Mouse (Mus musculus): Measurements from ENCODE around the gene Slc13a4.

Slc13a4 gene

DNA sequence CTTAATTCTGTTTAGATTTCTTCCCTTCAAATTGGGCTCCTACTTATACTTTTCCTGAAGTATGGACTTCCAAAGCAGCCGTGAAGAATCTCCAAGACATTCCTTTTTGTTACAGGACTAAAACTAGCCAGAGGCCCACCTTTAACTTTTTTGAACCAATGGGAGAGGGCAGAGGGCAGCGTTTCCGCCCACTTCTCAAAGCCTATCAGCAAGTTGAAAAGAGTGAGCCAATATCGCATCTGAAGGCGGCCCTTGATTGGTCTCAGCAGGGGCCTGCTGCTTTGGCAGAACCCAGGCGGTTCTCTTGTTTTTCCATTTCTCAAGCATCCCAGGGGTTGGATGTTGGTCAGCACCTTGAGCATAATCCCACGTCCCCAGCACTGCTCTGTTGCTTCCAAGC is at the start of gene Slc13a4:
TSS of gene Slc13a4 (minus strand) at position 95 of the 400 bp plus-strand sequence.
- no peak for DNase-seq

- DNase-seq: no peak
These were observed 47.4 kb upstream of the Slc13a4 start for GRCm38 (mm10) chr6:35355320-35355719.

DNA sequence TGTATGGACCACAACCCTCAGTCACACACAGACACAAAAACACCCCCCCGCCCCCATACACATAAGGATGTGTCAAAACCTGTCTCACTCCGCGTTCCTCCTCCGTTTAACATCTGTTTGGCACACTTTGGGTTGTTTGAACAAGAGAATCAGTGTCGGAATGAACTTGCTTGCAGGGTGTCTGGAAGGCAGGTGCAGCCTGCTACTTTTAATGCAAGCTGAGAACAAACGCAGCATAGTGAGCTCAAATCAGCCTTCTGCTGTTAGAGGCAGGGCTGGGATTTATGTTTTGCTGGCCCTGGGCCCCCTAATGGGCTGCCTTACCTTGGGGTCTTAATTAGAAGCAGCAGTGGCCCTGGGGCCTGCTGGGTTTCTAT is 46.7 kb upstream of the Slc13a4 start:
- no peak for DNase-seq

DNA sequence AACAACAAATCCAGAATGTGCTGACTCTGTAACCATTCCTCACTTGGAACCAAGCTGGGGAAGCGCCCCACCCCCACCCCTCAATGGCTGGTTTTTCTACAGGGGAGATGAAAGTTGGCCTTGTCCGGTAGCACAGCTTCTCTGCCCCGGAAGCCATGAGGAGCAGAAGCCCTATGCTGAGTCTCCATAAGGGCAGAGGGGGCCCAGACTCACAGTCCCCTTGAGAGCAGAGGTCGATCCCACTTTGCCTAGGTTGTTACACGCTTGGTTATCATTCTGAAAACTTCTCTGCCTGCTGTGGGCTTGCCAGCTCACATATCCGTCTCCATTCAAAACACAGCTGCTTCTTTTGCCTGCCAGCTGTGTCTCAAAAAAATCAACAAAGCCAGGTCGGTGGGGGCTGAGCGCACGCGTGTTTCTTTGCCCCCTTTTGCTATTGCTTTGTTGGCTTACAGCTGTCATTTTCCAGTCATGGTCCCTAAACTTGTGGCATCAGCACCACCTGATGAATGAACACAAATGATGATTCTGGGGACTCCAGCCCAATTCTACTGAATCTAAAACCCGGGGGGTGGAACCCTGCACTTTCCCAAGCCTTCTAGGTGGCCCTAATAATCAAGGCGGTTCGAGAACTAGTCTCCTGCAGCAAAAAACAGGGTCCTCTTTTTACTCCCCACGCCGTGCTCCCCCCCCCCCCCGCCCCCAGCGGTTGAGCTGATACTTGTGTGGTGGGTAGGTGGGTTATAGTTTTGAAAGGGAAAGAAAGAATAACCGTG is 46.1 kb upstream of the Slc13a4 start:
- DNase-seq: peak in 1 of 2 experiments; percentile 33

- no peak for DNase-seq
These were observed 45.5 kb upstream of the Slc13a4 start for GRCm38 (mm10) chr6:35353416-35353815.

DNA sequence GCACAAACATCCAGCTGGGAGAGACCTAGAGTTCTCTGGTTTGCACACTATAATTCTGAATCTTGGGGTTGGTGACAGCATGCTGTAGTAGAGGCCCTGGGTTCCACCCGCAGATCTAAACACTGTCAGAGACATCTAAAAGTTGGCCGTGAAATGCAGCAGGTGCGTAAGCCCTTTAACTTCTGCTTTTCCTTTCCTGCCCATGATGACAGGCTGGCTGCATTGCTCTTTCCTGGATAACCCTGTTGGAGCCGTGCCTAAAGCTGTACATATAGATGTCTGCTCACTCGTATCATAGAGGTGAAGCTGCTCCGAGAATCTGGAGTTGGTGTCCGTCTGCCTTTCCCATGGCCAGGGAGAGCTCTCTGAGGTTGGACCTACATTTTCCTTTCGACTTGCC is 44.9 kb upstream of the Slc13a4 start:
- DNase-seq: no peak

DNA sequence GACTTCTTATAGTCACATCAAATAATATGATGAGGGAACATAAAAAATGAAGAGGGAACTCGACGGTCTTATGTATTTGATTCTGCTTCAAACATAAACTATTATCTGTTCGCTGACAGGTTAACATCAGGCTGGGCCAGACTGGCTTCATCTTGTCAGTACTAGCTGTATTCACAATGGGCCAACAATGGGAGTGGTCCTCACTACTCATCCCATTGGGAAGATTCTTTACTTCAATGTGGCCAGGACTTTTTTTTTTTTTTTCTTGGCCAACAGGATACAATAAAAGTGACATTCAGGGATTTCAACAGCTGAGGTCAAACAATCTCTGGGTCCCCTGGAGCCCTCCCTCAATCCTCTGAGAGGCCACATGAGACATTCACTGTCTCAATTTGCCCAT is 43.9 kb upstream of the Slc13a4 start:
- DNase-seq: no peak

GRCm38 (mm10) chr6:35349784-35350183 is 41.9 kb upstream of the Slc13a4 start:
- DNase-seq: peak; percentile 31 to 49

GRCm38 (mm10) chr6:35338640-35339039 is 30.7 kb upstream of the Slc13a4 start:
- no peak for DNase-seq

DNA sequence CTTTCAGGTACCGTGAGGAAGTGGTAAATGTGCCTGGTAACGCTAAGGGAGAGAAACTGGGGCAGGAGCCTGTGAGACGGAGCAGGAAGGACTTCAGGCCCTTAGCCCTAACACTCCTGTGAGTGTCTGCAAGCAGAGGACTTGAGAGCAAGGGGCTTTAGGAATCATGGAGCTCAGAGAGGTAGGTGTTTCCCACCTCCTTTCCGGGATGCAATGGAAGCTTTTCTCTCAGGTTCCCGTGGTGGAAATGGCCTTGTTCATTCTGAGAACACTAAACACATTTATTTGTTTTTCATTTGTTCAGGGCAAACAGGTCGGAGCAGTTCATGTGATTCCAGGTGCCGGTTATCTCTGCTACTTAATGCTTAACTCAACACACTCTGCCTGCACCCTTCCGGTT is 29.9 kb upstream of the Slc13a4 start:
- DNase-seq: no peak

GRCm38 (mm10) chr6:35335452-35335851 is 27.5 kb upstream of the Slc13a4 start:
- DNase-seq: no peak

DNA sequence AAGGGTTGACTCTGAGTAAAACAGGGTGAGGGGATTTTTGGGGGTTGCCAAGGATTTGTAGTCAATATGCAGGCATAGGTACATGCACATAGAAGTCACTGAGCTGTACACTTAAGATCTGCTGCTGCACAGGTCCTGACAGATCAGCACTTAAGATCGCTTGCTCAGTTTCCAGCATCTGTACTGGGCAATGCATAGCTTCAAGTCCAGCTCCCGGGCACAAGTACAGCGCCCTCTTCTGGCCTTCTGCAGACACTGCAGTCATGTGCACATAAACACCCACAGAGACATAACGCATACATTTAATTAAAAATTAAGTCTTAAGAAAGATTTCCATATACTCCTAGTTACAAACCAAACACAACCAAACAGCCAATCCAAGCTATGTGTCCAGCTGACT is 26.3 kb upstream of the Slc13a4 start:
- no peak for DNase-seq

GRCm38 (mm10) chr6:35333632-35334031 is 25.7 kb upstream of the Slc13a4 start:
- no peak for DNase-seq

DNA sequence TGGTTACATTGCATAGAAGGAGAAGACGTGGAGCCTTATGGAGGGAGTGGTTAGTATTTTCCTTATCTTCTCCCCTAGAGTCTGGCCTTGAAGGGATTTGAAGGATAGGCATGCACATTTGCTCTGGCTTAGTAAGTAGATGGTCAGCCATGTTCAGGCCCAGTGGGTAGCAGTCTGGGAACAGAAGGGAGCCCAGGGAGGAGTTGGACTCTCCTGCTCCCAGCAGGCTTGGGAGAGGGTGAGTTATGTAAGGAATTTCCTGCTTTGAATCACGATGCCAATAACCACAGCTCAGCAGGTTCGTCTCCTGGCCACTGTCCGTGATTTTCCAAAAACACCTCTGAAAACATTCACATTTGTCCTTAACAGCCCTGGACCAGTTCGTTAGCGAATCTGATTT is 22.9 kb upstream of the Slc13a4 start:
- peak in 1 of 2 experiments; percentile 34 for DNase-seq

DNA sequence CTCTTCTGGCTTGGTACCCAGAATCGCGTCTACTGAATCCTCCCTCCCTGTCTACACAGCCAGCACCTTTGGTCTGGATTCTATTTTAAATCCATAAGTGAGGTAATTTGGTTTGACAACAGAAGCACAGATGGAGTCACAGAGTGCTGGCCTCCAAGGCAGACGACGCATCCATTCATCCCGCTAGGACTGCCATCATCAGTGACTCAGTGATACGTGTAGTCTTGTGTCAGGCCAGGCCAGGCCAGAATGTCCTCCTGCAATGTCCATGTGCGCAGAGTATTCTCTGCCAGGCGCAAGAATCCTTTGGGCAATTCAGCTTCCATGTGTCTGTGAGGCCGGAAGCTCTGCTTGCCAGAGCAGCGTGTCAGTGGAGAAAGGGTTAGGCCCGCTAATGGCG is 22.0 kb upstream of the Slc13a4 start:
- DNase-seq: no peak

- DNase-seq: peak; percentile 63 to 76
These were observed 18.2 kb upstream of the Slc13a4 start, which contains the start of gene Fam180a for GRCm38 (mm10) chr6:35326111-35326515. Gene Fam180a, minus strand, starts transcription at chr6:35326141.

DNA sequence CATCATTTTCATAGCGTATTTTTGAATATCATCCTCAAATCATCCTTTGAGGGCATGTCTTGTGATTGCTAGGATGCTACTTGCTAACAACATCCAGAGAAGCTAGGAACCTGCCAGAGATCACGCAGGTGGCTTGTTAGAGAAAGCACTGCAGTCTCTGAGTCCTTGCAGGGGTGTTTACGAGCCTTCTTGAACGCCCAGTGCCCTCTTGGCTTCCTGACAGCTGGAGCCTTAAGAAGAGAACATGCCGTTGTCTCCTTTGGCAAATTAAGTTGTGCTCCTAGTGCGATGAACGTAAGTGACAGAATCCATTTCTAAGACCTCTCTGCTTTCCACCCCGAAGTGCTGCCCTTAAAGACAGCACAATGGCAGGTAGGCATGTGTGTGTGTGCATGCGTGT is 16.4 kb upstream of the Slc13a4 start:
- DNase-seq: no peak

DNA sequence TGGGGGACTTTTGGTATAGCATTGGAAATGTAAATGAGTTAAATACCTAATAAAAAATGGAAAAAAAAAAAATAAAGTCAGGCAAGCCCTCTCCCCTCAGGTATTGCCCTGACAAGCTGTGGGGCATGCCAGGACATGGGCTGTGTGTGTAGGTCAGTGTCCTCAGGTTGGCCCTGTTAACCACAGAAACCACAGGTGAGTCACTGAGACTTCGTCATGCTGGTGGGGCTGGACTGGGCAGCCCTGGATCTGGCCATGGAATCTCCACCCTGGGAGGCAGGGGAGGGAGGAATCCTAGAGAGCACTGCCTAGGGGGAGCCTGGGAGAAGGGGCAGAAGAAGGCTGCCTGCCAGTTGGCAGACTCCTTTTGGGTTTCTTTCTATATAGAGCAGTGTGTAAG is 15.1 kb upstream of the Slc13a4 start:
- no peak for DNase-seq

DNA sequence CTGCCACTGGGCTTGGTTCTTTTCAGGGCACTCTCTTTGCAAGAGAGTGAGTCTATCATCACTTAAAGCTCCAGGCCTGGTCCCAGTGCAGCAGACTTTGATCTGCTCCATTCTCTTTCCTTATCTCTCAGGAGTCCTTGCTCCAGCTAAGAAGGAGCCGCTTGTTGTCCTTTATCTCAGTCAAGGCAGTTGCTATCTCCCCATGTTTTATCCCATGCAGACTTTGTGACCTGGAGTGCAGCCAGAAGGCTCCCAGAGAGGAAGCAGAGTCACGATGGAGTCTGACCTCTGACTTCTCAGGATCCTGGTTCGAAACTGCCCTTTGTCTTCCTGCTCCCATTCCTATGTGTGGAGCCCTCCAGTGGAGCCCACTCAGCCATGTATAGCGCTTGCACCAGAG is 13.2 kb upstream of the Slc13a4 start:
- no peak for DNase-seq

GRCm38 (mm10) chr6:35319850-35320249 is 11.9 kb upstream of the Slc13a4 start:
- no peak for DNase-seq

DNA sequence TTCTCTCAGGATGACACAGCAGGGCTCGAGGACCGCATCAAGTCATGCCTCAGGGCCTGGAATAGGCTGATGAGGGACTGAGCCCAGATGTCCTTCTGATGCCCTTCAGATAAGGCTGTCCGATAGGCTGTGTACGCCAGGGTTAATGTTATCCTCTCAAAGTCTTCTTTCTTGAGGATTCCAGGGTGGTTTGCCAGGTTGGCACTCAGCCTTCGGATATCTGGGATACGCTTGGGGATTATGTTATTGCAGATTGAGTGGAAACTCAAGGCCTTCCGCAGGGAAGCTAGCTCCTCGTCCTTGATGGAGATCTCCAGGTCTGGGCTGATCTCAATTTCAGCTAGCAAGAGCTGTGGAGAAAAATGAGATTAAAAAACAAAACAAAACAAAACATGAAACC is 5.6 kb upstream of the Slc13a4 start:
- no peak for DNase-seq

DNA sequence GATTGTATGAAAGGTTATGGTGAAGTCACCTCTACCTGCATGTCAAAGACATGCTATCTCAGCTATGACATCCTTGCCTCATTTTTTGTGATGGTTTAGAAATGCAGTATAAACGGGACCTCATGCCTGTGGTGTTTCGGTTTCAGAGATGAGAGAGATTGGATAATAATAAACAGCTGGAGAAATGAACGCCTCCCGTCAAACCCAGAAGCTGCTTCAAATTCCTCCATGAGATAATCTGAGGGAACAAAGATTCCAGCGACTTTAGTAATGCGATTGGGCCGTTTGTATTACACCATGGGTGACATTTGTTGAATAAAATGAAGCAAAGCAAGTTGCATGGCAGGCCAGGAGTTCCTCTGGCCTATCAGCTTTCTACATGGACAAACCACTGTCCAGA is 1.5 kb upstream of the Slc13a4 start:
- DNase-seq: no peak

DNA sequence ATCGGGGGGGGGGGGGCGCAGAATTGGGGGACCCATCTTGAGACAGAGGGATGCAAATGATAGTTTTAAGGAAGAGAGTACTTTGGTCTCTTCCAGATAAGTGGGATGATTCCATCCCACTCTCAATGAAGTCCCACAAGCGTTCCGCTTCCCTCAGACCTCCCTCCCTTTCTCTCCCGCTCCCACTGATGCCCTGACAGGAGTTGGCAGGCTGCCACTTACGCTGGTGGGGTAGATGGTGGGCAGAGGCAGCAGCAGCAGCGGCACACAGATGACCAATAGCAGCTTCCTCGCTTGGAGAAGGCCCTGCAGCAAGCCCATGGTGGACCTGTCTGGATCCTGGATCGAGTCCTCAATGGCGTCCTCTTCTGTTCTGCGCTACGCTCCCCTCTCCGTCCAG is 795 bp downstream of the Slc13a4 start:
- DNase-seq: no peak

DNA sequence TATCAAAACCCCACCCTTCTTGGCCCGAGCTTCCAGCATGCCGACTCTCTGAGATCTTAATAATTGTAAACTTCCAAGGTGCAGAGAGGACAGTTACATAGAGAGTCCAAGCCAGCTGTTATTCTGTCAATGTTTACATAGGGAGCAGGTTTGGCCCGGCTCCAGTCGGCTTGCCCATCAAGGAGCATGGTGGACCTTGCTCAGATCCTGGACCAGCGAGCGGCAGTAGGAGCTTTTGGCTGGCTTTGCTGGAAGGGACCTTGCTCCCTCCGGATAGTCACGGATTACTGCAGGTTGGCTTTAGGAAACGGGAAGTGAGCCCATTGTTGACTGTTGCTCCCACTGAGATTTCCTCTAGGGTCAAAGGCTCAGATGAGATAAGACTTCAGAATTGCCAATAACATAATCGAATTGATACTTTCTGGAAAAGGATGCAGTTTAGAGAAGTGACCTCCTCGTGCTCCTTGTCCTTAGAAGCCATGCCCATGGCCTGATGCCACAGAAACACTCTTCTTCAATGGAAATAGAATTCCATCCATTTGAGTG is 4.5 kb downstream of the Slc13a4 start:
- peak; percentile 74 to 83 for DNase-seq

GRCm38 (mm10) chr6:35302581-35302980 is 5.3 kb downstream of the Slc13a4 start:
- no peak for DNase-seq
